Mouse (Mus musculus): ENCODE data around the gene Ccdc40.

The Ccdc40 gene

GRCm38 (mm10) chr11:119208870-119209370, 19.5 kb upstream of the Ccdc40 start:
- ATAC-seq (ENCODE audit: low TSS enrichment) = no peak

DNA sequence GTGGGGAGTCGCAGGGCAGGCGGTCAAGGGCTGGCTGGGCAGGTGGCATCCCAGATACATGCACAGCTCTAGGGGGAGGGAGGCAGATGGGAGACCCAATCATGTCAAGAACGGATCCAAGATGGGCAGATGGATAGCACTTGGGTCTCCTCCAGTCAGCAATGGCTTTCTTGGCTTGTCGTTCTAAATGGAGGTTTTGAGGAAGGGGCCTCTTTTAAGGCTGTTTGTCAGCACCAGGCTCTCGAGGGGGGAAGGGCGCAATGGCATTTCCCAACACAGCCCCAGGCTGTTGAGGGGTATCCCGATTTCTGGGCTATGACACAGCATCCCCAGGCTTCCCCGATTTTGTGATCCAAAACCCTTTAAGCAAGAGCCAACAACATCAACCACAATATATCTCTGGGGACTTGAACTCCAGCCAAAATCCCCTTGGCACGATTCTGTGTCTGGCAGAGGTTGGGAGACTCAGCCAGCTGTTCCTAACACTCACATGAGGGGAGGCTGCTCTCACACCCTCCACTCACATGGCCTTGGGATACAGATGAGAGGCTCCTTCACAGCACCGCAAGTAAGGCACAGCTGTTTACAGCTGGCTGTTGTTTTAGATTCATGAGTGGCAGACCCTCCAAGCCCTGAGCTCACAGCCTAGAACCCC, 18.9 kb upstream of the Ccdc40 start:
- no peak for ATAC-seq (ENCODE audit: low TSS enrichment)

DNA sequence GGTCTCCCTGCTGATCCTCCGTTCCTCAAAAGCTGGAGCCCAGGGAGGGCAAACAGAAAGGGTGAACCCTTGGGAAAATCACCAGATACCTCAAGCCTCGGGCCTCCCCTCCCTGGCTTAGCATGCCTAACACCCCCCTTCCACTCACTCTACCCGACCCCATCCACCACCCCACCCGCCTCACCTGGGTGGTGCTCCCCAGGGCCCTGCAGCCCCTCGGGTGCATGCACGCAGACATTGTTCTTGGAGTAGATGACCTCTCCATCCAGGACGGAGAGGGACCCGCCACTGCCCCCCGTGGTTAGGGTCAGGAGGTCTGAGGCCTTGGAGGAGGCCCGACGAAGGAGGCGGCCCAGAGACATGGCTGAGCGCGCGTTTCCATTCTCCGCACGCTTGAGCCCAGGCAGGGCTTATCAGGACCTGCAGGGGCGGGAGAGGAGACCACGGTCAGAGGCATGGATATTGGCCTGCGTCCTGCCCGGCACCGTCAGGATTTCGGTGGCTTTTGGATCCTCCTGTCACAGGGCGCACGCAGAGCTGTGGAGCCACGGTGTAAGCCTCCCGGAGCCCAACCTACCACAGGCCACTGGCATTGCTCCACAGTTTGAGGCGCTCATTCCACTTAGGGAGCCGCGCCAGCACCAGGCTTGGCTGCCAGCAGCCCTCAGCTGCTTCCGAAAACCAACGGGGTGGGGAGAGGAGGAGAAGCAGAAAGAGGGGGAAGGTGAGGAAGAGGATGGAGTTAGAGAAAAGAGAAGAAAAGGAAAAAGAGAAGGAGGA, 17.9 kb upstream of the Ccdc40 start:
- ATAC-seq (ENCODE audit: low TSS enrichment) = peak; percentile 57; the same call in 1 of the 2 replicates

DNA sequence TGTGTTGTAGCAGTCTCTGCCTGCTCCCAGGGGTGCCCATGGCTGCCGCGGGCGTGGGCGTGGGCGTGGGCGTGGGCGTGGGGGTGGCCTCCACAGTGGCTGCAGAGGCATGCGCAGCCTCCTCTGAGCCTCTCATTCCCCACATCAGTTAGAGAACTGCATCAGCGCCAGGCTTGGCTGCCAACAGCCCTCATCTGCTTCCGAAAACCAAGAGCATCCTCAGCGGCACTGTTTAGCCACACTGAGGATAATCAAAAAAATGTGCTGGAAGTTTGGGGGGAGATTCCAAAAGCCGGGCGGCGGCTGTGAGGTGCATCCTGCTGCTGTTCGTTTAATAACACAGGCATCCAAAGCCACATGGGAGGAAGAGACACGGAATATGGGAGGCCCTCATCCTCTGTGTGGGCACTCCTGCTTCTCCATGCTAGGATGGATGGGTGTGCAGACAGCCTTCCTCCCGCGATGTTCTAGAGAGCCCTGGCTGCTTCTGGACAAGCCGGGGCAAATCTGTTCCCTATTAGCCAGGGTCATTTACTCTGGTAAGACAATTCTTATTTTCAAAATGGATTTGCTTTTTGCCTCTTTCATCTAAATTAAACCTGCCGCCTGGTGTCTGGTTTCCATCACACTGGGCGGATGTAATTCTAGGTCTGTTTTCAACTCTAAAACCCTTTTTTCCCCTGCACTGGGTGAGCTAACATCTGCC, 16.6 kb upstream of the Ccdc40 start:
- no peak for ATAC-seq (ENCODE audit: low TSS enrichment)

GRCm38 (mm10) chr11:119213166-119213885, 15.0 kb upstream of the Ccdc40 start:
- ATAC-seq (ENCODE audit: low TSS enrichment) = no peak

DNA sequence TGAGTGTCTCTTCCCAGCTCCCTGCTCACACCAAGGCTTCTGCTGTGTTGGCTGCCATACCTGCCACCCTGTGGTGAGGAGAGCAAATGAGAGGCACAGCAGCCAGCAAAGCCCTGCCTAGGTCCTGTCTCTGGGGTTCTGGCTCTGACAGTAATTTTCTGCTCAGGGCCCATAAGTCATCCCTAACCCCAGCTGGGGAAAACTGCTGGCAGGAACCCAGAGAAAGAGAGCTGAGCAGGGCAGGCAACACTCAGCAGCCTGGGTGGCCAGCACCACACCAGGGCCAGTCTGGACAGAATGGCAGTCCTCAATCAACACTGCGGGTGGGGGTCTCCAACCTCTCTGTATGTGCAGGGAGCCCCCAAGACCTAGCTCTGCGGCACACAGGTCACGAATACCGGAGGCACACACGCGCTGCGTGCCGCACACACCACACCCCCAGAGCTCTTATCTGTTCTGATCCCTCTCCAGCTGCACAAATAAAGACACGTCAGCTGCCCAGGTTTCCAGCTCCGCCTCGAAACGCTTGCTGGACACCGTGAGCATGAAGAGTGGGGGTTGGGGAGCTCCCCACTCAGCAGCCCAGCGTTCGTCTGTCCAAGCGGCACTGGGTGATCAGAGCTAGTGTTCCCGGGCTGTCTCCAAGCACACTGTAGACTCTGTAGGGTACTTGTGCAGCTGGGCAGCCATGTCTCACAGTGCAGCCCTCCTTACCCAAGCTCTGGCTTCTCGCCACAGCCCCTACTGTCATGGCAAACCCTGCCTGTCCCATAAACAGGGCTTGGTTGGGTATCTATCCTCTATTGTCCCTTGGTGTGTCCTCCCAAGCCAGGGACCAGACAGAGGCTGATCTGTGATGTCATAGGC, 13.1 kb upstream of the Ccdc40 start:
- ATAC-seq (ENCODE audit: low TSS enrichment) = peak; percentile 24; the same call in 1 of the 2 replicates

- no peak for ATAC-seq (ENCODE audit: low TSS enrichment)
These were observed 12.4 kb upstream of the Ccdc40 start for GRCm38 (mm10) chr11:119215905-119216507.

- ATAC-seq (ENCODE audit: low TSS enrichment) = no peak
These were observed 10.5 kb upstream of the Ccdc40 start for GRCm38 (mm10) chr11:119217861-119218260.

DNA sequence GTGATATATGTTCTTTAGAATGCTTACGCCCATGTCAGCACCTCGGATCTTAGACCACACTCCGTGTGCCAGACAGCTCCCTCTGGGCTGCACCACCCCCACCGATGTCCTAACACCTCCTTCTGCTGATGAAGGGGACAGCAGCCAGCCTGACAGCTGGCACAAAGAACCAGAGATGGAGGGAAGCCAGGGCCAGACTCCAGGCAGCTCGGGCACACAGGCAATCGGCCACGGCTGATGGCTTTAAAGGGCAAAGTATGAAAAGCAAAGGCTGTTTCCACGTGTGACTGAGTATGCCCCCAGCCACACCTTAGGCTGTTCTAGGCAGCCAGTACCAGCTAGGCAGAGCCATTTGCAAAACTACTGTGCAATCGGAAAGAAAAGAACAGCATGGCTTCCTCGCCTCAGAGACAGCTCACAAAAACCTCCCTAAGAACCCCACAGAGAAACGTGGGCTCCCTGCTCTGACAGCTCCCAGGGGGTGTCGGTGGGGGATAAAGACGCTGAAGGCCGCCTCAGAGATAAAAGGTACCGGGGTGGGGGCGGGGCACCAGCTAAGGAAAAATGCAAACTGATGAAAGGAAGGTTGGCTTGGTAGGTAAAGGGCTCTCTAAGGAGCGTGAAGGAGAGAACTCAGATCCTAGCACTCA, 8.4 kb upstream of the Ccdc40 start:
- peak; percentile 48; the same call in 1 of the 2 replicates for ATAC-seq (ENCODE audit: low TSS enrichment)

- ATAC-seq (ENCODE audit: low TSS enrichment) = no peak
These were observed 6.4 kb upstream of the Ccdc40 start for GRCm38 (mm10) chr11:119221812-119222510.

DNA sequence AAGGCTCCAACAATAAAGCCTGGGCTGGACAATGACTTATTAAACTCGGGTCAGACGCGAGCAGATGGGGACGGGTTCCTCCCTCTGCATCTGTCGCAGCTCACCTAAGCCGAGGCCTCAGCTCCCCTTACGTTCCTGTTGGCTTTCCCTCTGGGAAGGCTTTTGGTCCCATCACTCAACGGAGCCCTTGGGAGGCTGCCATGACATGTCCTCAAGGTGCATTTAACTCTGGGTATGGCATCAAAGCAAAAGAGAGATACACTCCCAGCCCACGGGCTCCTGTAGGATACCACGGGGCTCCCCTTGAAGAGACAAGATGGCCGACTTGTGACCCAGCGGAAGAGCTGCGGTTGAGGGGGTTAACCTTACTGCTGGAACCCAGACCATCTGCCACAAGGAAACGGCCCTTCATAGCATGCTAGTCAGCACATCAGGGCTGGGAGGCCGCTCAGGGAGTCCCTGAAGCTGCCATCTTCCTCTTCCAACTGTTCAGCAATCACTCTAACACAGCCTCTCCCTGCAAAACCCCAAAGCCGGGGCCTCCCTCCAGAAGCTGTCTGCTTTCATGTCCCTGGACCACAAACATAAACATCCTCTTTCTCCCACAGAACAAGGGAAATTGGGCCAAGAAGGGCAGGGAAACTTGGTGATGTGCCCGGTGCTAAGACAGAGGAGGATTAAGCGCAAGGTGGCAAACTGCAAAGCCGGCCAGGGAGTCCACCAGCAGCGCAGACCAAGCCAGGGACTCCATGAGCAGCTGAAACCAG, 5.1 kb upstream of the Ccdc40 start:
- no peak for ATAC-seq (ENCODE audit: low TSS enrichment)

GRCm38 (mm10) chr11:119224926-119225325, 3.4 kb upstream of the Ccdc40 start:
- no peak for ATAC-seq (ENCODE audit: low TSS enrichment)

DNA sequence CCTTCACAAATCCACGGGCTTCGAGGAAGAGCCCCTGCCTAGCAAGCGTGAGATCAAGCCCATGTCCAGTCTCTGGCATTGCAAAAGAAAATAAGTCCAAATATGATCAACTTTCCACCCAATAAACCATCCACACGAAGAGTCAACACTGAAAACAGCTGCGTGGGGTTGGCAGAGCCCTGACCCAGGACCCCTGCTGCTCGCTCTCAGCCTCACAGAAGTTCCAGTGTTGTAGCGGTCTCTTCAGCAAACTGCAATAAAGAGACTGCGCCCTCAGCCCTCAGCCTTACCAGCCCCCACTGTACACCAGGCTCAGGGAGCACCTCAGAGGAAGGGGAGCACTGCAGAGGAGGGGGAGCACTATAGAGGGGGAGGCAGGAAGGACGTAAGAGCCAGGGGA, 2.7 kb upstream of the Ccdc40 start:
- no peak for ATAC-seq (ENCODE audit: low TSS enrichment)

GRCm38 (mm10) chr11:119227591-119227990, 781 bp upstream of the Ccdc40 start:
- ATAC-seq (ENCODE audit: low TSS enrichment) = no peak

GRCm38 (mm10) chr11:119228846-119229626, 664 bp downstream of the Ccdc40 start:
- peak; percentile 74; the same call in 1 of the 2 replicates for ATAC-seq (ENCODE audit: low TSS enrichment)

DNA sequence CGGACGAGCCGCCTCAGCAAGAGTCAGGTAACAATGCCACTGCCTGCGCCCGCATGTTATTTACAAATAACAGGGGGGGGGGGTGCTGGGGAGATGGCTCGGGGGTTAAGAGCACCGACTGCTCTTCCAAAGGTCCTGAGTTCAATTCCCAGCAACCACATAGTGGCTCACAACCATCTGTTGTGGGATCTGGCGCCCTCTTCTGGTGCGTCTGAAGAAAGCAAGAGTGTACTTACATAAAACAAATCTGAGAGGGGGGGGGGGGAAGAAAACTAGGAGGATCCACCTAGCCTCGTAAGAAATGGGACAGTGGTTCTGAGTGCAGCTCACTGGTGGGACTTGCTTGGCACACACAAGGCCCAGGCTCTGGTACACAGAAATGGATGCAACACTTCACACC, 6.4 kb downstream of the Ccdc40 start:
- ATAC-seq (ENCODE audit: low TSS enrichment) = no peak

GRCm38 (mm10) chr11:119235596-119235995, 7.2 kb downstream of the Ccdc40 start:
- ATAC-seq (ENCODE audit: low TSS enrichment) = no peak

GRCm38 (mm10) chr11:119236354-119236753, 8.0 kb downstream of the Ccdc40 start:
- ATAC-seq (ENCODE audit: low TSS enrichment) = no peak
